10 mouse cellular contexts compared by ENCODE assay signal in the genomic region with DNA sequence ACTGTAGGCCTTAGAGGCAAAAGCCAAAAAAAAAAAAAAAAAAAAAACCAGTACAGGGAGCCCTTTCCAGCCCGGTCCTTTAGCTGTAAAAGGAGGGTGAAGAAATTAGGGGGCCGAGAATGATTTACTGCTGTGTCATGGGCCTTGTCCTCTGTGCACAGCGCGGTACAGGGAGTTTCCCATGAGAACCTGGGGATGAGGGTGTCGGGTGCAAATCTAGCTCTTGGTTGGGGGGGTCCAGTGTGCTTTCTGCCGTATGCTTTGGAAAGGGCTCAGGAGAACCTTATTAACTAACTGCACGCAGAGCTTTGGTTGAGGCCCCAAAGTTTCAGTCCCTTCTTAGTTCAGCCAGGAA. TPM values are rescaled to one million over a fixed set of nuclear protein-coding genes. Genes with fewer than 3 reads are reported as not detected.
DNase-seq lines count a peak whose midpoint lies in the region; ATAC-seq and TF ChIP-seq lines count a peak whose summit lies in the region.
"Had no signal": no experiment of that assay in that cellular context is flagged by ENCODE, and none has a peak within 500 bp of the region (broad histone marks: within the 10 kb centered on the region; RNA-seq: fewer than 3 reads in every experiment).

No protein-coding gene starts in this region.

- no peak; the same call in none of the 2 replicates for TF ChIP-seq EP300 in liver, postnatal 0 days (IDR thresholded peaks at IDR 0.05; ENCODE audit: low read depth)

- DNase-seq in gastrocnemius, adult 2 months, result no peak
- DNase-seq in gastrocnemius, postnatal 25 days, result no peak
- no peak for DNase-seq in kidney, postnatal 4 days
- DNase-seq in liver, postnatal 0 days, result peak; percentile 57
- DNase-seq in frontal cortex, postnatal 25 days (ENCODE audit: low spot score in 2 of 2), result no peak

- H3K4me1 ChIP-seq in kidney, embryonic 16.5 days (ENCODE audit: insufficient read depth, low read length), result peaks cover 55% of the 10 kb centered on the region
- H3K4me1 ChIP-seq in embryonic fibroblast, embryonic 13.5 days (ENCODE audit: control insufficient read depth, insufficient read depth, low read length), result peaks cover 36% of the 10 kb centered on the region
- peaks cover 21% of the 10 kb centered on the region for H3K4me1 ChIP-seq in liver, postnatal 0 days (ENCODE audit: insufficient read depth)

- 0 out of 2 replicates have a peak overlapping the region, but pooled peaks have one; percentile 23 for H3K4me3 ChIP-seq in gastrocnemius, adult 2 months
- peak overlapping the region; percentile 3; the same call in 1 of the 2 replicates for H3K4me3 ChIP-seq in kidney, embryonic 16.5 days (ENCODE audit: low read length)
- no peak overlapping the region for H3K4me3 ChIP-seq in embryonic fibroblast, embryonic 13.5 days (ENCODE audit: insufficient read depth, low read length)
- H3K4me3 ChIP-seq in liver, postnatal 0 days (ENCODE audit: low read depth, low read length), result no peak overlapping the region
- H3K4me3 ChIP-seq: forebrain, embryonic 12.5 days; lung, embryonic 15.5 days had no signal

- H3K27ac ChIP-seq in gastrocnemius, adult 2 months, result peak overlapping the region; percentile 46
- H3K27ac ChIP-seq in kidney, embryonic 16.5 days (ENCODE audit: low read length), result peak overlapping the region; percentile 64
- peak overlapping the region; percentile 86 for H3K27ac ChIP-seq in embryonic fibroblast, embryonic 13.5 days (ENCODE audit: insufficient read depth, low read length)
- H3K27ac ChIP-seq in liver, postnatal 0 days (ENCODE audit: low read depth), result peak overlapping the region; percentile 87
- H3K27ac ChIP-seq: forebrain, embryonic 12.5 days had no signal

- no peaks in the 10 kb centered on the region for H3K9me3 ChIP-seq in kidney, embryonic 16.5 days (ENCODE audit: low read length)
- no peaks in the 10 kb centered on the region for H3K9me3 ChIP-seq in liver, postnatal 0 days (ENCODE audit: low read length)
- H3K9me3 ChIP-seq: forebrain, embryonic 12.5 days; lung, embryonic 15.5 days had no signal

- H3K27me3 ChIP-seq in kidney, embryonic 16.5 days (ENCODE audit: insufficient read depth, low read length), result no peaks in the 10 kb centered on the region
- H3K27me3 ChIP-seq in liver, postnatal 0 days (ENCODE audit: insufficient read depth, low read length), result no peaks in the 10 kb centered on the region
- H3K27me3 ChIP-seq: forebrain, embryonic 12.5 days; lung, embryonic 15.5 days had no signal

- no peak for TF ChIP-seq CTCF in gastrocnemius, adult 2 months (IDR thresholded peaks at IDR 0.05)
- TF ChIP-seq CTCF in embryonic fibroblast, embryonic 13.5 days (IDR thresholded peaks at IDR 0.05; ENCODE audit: borderline replicate concordance, insufficient read depth, low read length), result no peak
- TF ChIP-seq CTCF in liver, postnatal 0 days (IDR thresholded peaks at IDR 0.05; ENCODE audit: low read depth), result no peak

- peak overlapping the region; percentile 39 for H3K4me2 ChIP-seq in kidney, embryonic 16.5 days (replicated peaks; ENCODE audit: low read depth, low read length)
- peak overlapping the region; percentile 51 for H3K4me2 ChIP-seq in liver, postnatal 0 days (ENCODE audit: low read depth, low read length)
- H3K4me2 ChIP-seq: forebrain, embryonic 12.5 days had no signal

- WGBS in kidney, embryonic 16.5 days, result 9% methylated on average over 7 of the region's 7 CpGs
- 40% methylated on average over 7 of the region's 7 CpGs for WGBS in liver, postnatal 0 days (ENCODE audit: insufficient replicate concordance)

- TF ChIP-seq POLR2A in embryonic fibroblast, embryonic 13.5 days (IDR thresholded peaks at IDR 0.05; ENCODE audit: low read depth, low read length), result no peak

- H3K36me3 ChIP-seq in kidney, embryonic 16.5 days (ENCODE audit: insufficient read depth, low read length), result peaks cover 8% of the 10 kb centered on the region; the same call in 1 of the 2 replicates
- no peaks in the 10 kb centered on the region for H3K36me3 ChIP-seq in liver, postnatal 0 days (replicated peaks; ENCODE audit: insufficient read depth, low read length)
- H3K36me3 ChIP-seq: forebrain, embryonic 12.5 days; lung, embryonic 15.5 days had no signal

- intact Hi-C loops in gastrocnemius, adult 2 months (cut with DNase I), result loop anchor here (5.0 kb wide), 1 partner anchor 50 kb away; no protein-coding TSS in a partner anchor

- ATAC-seq in kidney, embryonic 16.5 days (ENCODE audit: low FRiP score, low TSS enrichment), result no peak; the same call in 1 of the 2 replicates
- peak; percentile 88 for ATAC-seq in liver, postnatal 0 days
- no peak for ATAC-seq in monocyte, adult 5-6 weeks (replicated peaks; ENCODE audit: insufficient number of reproducible peaks, low FRiP score, low TSS enrichment, poor library complexity, severe bottlenecking)

- H3K9ac ChIP-seq in kidney, embryonic 16.5 days (replicated peaks; ENCODE audit: low read length), result peak overlapping the region; percentile 35; the same call in 1 of the 2 replicates
- H3K9ac ChIP-seq in liver, postnatal 0 days (replicated peaks), result peak overlapping the region; percentile 16
- H3K9ac ChIP-seq: forebrain, embryonic 12.5 days; lung, embryonic 15.5 days had no signal

RNA-seq across cellular contexts. Expression of gene Ptpn14, which starts 29.0 kb away (rescaled TPM):
- total RNA-seq in gastrocnemius, adult 2 months (2021), result 10 to 100 TPM in 1 of 2 experiments, 1 to 10 TPM in 1; 9.3 to 15.1 TPM
- total RNA-seq in gastrocnemius, postnatal 25 days (2021), result 10 to 100 TPM; 10.7 to 13.9 TPM
- polyA plus RNA-seq in kidney, embryonic 16.5 days (2015; fragmentation: Nextera tagmentation; extraction: Ambion mirVana), result 16.1 and 17.0 TPM in 2 replicates
- polyA plus RNA-seq in embryonic fibroblast, embryonic 13.5 days (2011; ENCODE audit: insufficient read length, low read depth, missing spikeins), result 57.3 and 64.4 TPM in 2 replicates
- polyA plus RNA-seq in liver, postnatal 0 days (2015; fragmentation: Nextera tagmentation; extraction: Ambion mirVana), result 0.27 and 0.33 TPM in 2 replicates
- 0.68 to 0.95 TPM (median 0.75 TPM) in 3 replicates for total RNA-seq in monocyte, adult 5-6 weeks (2017)

Comparison
In these comparisons a context has a peak if more than half of its experiments do, and no peak if none do; other contexts are left out.
1. H3K4me3 ChIP-seq: peak in gastrocnemius, adult 2 months (single experiment) and kidney, embryonic 16.5 days (single experiment); none in embryonic fibroblast, embryonic 13.5 days (single experiment) and liver, postnatal 0 days (single experiment).
2. Peak in every context shown above with its lines, with median percentiles within 50 percentile points of each other: H3K27ac ChIP-seq.